Mouse (Mus musculus) C2C12 (cell line): ENCODE measurements around the gene Prrxl1. TPM values are rescaled to one million over a fixed set of nuclear protein-coding genes. Genes with fewer than 3 reads are reported as not detected.

Source experiments
- H3K27me3 ChIP-seq: one replicate; pipeline ENCODE4 v1.6.1; 2011; ENCODE audit not compliant: control insufficient read depth, insufficient read depth, insufficient read length
- H3K36me3 ChIP-seq: one replicate; pipeline ENCODE4 v1.6.1; 2011; ENCODE audit not compliant: control insufficient read depth, insufficient read depth
- H3K4me3 ChIP-seq: one replicate; pipeline ENCODE4 v1.5.1; 2011; ENCODE audit warnings: mild to moderate bottlenecking, control low read depth; ENCODE audit not compliant: poor library complexity, insufficient read depth, severe bottlenecking
- H3K79me2 ChIP-seq: one replicate; pipeline ENCODE4 v1.6.1; 2011; ENCODE audit not compliant: control insufficient read depth, insufficient read depth
- H3K79me3 ChIP-seq: one replicate; pipeline ENCODE4 v1.6.1; 2011; ENCODE audit warnings: low read depth, control low read depth
- H3ac ChIP-seq: one replicate; pipeline ENCODE3; 2011; ENCODE audit warnings: low read depth; ENCODE audit not compliant: control insufficient read depth, insufficient read length
- CEBPB ChIP-seq: IDR thresholded peaks from one replicate; pipeline ENCODE4 v1.6.1; 2011; ENCODE audit warnings: low read depth, mild to moderate bottlenecking, control low read depth, moderate library complexity
- CTCF ChIP-seq: IDR thresholded peaks from one replicate; pipeline ENCODE4 v1.5.1; 2011; ENCODE audit not compliant: control insufficient read depth, insufficient read depth, insufficient read length
- FOSL1 ChIP-seq: IDR thresholded peaks from one replicate; pipeline ENCODE4 v1.8.0; 2011; ENCODE audit warnings: mild to moderate bottlenecking, low read length; ENCODE audit not compliant: poor library complexity, insufficient read depth, severe bottlenecking
- MAX ChIP-seq: IDR thresholded peaks from one replicate; pipeline ENCODE4 v1.6.1; 2011; ENCODE audit warnings: mild to moderate bottlenecking, control low read depth
- MYOD1 ChIP-seq: IDR thresholded peaks from one replicate; pipeline ENCODE4 v1.6.1; 2011; ENCODE audit warnings: low read depth; ENCODE audit not compliant: control insufficient read depth, insufficient read length
- MYOG ChIP-seq: IDR thresholded peaks from one replicate; pipeline ENCODE4 v1.6.1; 2011; ENCODE audit not compliant: control insufficient read depth, insufficient read length; ENCODE audit errors: extremely low read depth
- USF1 ChIP-seq: IDR thresholded peaks from one replicate; pipeline ENCODE4 v1.6.1; 2011; ENCODE audit warnings: low read depth, mild to moderate bottlenecking, control low read depth, moderate library complexity
- polyA plus RNA-seq: library from polyadenylated mRNA; unstranded; fragments of >200 nt; fragmentation: generic; extraction: Trizol; gene quantifications from one replicate; pipeline ENCODE4 v1.2.1, GENCODE M21; 2012; ENCODE audit warnings: missing spikeins

Gene Prrxl1
- polyA plus RNA-seq, 1 experiment, result not detected

GRCm38 (mm10) chr14:32597232-32598231 lies 1.7 kb upstream of the Prrxl1 start:
- H3K4me3 ChIP-seq, result no peak overlapping the region

GRCm38 (mm10) chr14:32598437-32599219 lies 579 bp upstream of the Prrxl1 start:
- TF ChIP-seq FOSL1, result no peak
- TF ChIP-seq MAX, result no peak
- TF ChIP-seq MYOG, result no peak
- no peak for TF ChIP-seq MYOD1
- no peak for TF ChIP-seq CEBPB
- no peak for TF ChIP-seq CTCF
- no peak for TF ChIP-seq USF1
- Histone ChIP-seq H3ac (no peak overlapping the region), H3K79me2 (no peaks in the 10 kb centered on the region), H3K4me3 (no peak overlapping the region), H3K79me3 (no peaks in the 10 kb centered on the region), H3K36me3 (no peaks in the 10 kb centered on the region), H3K27me3 (peaks cover 85% of the 10 kb centered on the region)

More at GRCm38 (mm10) chr14:32597232-32598231, 1.7 kb upstream of the Prrxl1 start:
- Histone ChIP-seq H3K27me3 (peaks cover 85% of the 10 kb centered on the region), H3ac (no peak overlapping the region), H3K79me3 (no peaks in the 10 kb centered on the region), H3K36me3 (no peaks in the 10 kb centered on the region), H3K79me2 (no peaks in the 10 kb centered on the region)
- TF ChIP-seq FOSL1 (no peak), CEBPB (no peak), MAX (no peak), MYOD1 (no peak), USF1 (no peak), CTCF (no peak), MYOG (no peak)

GRCm38 (mm10) chr14:32600110-32600509 lies 903 bp downstream of the Prrxl1 start:
- Histone ChIP-seq H3K79me3 (no peaks in the 10 kb centered on the region), H3K4me3 (no peak overlapping the region), H3K27me3 (peaks cover 83% of the 10 kb centered on the region), H3K36me3 (no peaks in the 10 kb centered on the region), H3K79me2 (no peaks in the 10 kb centered on the region), H3ac (no peak overlapping the region)
- TF ChIP-seq MYOD1 (no peak), FOSL1 (no peak), MYOG (no peak), USF1 (no peak), CTCF (no peak), CEBPB (no peak)

- H3K27me3 ChIP-seq, result peaks cover 82% of the 10 kb centered on the region
Observed at GRCm38 (mm10) chr14:32605508-32605907, 6.3 kb downstream of the Prrxl1 start.

GRCm38 (mm10) chr14:32606316-32606715 lies 7.1 kb downstream of the Prrxl1 start:
- H3K27me3 ChIP-seq, result peaks cover 80% of the 10 kb centered on the region

More at GRCm38 (mm10) chr14:32605508-32605907, 6.3 kb downstream of the Prrxl1 start:
- H3ac ChIP-seq, result no peak overlapping the region
- H3K36me3 ChIP-seq, result no peaks in the 10 kb centered on the region
- no peak overlapping the region for H3K4me3 ChIP-seq
- TF ChIP-seq CEBPB, result no peak
- no peak for TF ChIP-seq MYOD1
- no peak for TF ChIP-seq USF1
- no peak for TF ChIP-seq FOSL1
- no peak for TF ChIP-seq MAX
- no peak for TF ChIP-seq CTCF
- no peak for TF ChIP-seq MYOG
- H3K79me3 ChIP-seq, result no peaks in the 10 kb centered on the region
- H3K79me2 ChIP-seq, result no peaks in the 10 kb centered on the region

More at GRCm38 (mm10) chr14:32606316-32606715, 7.1 kb downstream of the Prrxl1 start:
- H3K4me3 ChIP-seq, result no peak overlapping the region
- TF ChIP-seq CEBPB (no peak), USF1 (no peak), FOSL1 (no peak), MYOD1 (no peak), MYOG (no peak), MAX (no peak), CTCF (no peak)
- H3K36me3 ChIP-seq, result no peaks in the 10 kb centered on the region
- H3K79me2 ChIP-seq, result no peaks in the 10 kb centered on the region
- no peaks in the 10 kb centered on the region for H3K79me3 ChIP-seq
- H3ac ChIP-seq, result no peak overlapping the region
